Mouse (Mus musculus) neural tube, embryonic 15.5 days (tissue): ENCODE measurements around the gene Elmod3. TPM values are rescaled to one million over a fixed set of nuclear protein-coding genes. Genes with fewer than 3 reads are reported as not detected.
"Not testable (repeated sequence)": the region's sequence is repeated elsewhere in the genome, so short reads cannot be mapped to it uniquely, and the experiment has no call there.

Experiments
- ATAC-seq: fragments of 200-750 bp; cut with Nextera tagmentation; 2 replicates; pipeline ENCODE4 v1.8.0; 2017; ENCODE audit warnings: mild to moderate bottlenecking, moderate TSS enrichment, moderate library complexity; ENCODE audit not compliant: low FRiP score
- H3K27ac ChIP-seq: fragments of 300-500 bp; sonication (generic); replicated peaks from 2 replicates; pipeline ENCODE4 v1.5.1; 2015; ENCODE audit warnings: mild to moderate bottlenecking, inconsistent platforms
- H3K27me3 ChIP-seq: fragments of 300-500 bp; sonication (generic); replicated peaks from 2 replicates; pipeline ENCODE4 v1.6.1; 2015; ENCODE audit warnings: inconsistent platforms
- H3K36me3 ChIP-seq: fragments of 300-500 bp; sonication (generic); 2 replicates; pipeline ENCODE4 v1.6.1; 2015; ENCODE audit warnings: inconsistent platforms
- H3K4me1 ChIP-seq: fragments of 300-500 bp; sonication (generic); 2 replicates; pipeline ENCODE4 v1.6.1; 2015; ENCODE audit warnings: inconsistent platforms
- H3K4me2 ChIP-seq: fragments of 300-500 bp; sonication (generic); 2 replicates; pipeline ENCODE4 v1.6.1; 2015; ENCODE audit warnings: inconsistent platforms, mild to moderate bottlenecking, moderate library complexity
- H3K4me3 ChIP-seq: fragments of 300-500 bp; sonication (generic); replicated peaks from 2 replicates; pipeline ENCODE4 v1.5.1; 2015; ENCODE audit warnings: mild to moderate bottlenecking, inconsistent platforms
- H3K9ac ChIP-seq: fragments of 300-500 bp; sonication (generic); replicated peaks from 2 replicates; pipeline ENCODE4 v1.6.1; 2015; ENCODE audit warnings: mild to moderate bottlenecking, inconsistent platforms
- H3K9me3 ChIP-seq: fragments of 300-500 bp; sonication (generic); replicated peaks from 2 replicates; pipeline ENCODE4 v1.6.1; 2016; ENCODE audit warnings: inconsistent platforms
- WGBS: fragments of 180-500 bp; shearing (Covaris S2); methylation state at CpG from one replicate; pipeline ENCODE4 v1.1.7; 2015; ENCODE audit warnings: mixed read lengths; 5-methylcytosine and 5-hydroxymethylcytosine counted together
- polyA plus RNA-seq: library from polyadenylated mRNA; unstranded; fragments of >200 nt; fragmentation: Nextera tagmentation; extraction: Ambion mirVana; gene quantifications from 2 replicates; pipeline ENCODE4 v1.2.1, GENCODE M21; 2015

Elmod3 gene
- polyA plus RNA-seq, 1 experiment from 2014 or later: 14.3 TPM

DNA sequence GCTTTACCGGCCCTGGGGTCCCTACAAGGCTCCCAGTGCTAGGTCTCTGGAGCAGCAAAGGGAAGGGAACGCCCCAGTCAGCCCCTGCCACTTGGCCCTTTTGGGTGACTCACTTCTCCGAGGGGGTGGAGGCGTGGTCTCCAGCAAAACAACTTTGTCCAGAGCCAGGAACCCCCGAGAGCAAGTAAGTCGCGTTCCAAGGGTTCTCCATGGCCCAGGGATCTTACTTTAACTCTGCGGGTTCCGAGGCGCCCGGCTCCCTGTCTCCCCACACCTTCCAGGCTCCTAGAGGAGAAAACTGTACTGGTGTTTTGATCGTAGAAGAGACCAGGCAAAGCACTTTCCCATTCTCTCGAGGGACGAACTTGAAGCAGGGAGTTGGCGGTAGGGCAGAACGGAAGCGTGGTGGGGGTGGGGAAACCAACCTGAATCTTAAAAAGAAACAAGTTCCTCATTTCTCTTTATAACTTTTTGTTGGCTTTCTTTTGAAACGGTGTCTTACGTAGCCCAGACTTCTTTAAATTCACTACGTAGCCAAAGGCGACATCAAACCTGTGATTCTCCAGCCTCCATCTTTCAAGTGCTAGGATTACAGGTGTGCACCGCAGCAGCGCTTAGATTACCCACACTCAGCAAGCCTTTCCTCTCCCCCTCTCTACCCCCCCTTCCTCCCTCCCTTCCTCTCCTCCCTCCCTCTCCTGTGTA, 53.8 kb downstream of the Elmod3 start, which contains the start of gene Capg:
Capg (plus strand) TSS at position 109 of the 705 bp plus-strand sequence.
- peaks cover 4% of the 10 kb centered on the region; the same call in 1 of the 2 replicates for H3K4me1 ChIP-seq
- H3K27me3 ChIP-seq: no peaks in the 10 kb centered on the region
- no peak for ATAC-seq
- WGBS: 21% methylated on average over 23 of the region's 23 CpGs
- H3K27ac ChIP-seq: peak within 1 kb of the TSS; percentile 54; the same call in 1 of the 2 replicates
- H3K9me3 ChIP-seq: no peaks in the 10 kb centered on the region
- H3K4me2 ChIP-seq: peak within 1 kb of the TSS; percentile 43
- peak within 1 kb of the TSS; percentile 19 for H3K4me3 ChIP-seq
- H3K9ac ChIP-seq: no peak within 1 kb of the TSS
- no peaks in the 10 kb centered on the region for H3K36me3 ChIP-seq

DNA sequence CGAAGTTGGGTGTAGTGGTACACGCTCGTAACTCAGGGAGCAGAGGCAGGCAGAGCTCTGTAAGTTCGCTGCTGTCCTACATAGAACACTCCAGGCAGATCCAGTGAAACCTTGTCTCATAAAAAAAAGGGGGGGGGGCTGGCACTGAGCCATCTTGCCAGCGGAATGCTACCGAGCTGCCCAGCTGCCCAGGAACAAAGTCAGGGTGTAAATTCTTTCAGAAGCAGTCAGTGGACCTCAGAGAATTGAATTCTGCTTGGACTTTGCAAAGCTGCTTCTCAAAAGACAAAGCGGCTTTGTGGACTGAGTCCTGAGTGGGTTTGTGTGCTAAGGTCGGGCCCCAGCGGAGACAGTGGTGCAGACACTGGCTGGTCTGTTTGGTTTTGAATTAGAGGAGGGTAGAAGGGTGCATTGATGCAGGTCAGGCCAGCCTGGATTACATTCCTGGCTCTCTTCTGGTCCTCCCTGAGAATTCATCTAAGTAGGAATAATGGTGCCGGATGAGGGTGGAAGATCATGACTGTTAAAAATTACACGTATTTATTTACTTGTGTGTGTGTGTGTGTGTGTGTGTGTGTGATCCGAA, 54.9 kb downstream of the Elmod3 start:
- Histone ChIP-seq H3K9ac (no peak overlapping the region), H3K9me3 (no peaks in the 10 kb centered on the region), H3K4me3 (no peak overlapping the region), H3K4me2 (no peak overlapping the region), H3K4me1 (peaks cover 9% of the 10 kb centered on the region), H3K27me3 (no peaks in the 10 kb centered on the region), H3K27ac (0 out of 2 replicates have a peak overlapping the region, but pooled peaks have one; percentile 54), H3K36me3 (no peaks in the 10 kb centered on the region)
- no peak for ATAC-seq
- 55% methylated on average over 12 of the region's 12 CpGs for WGBS

DNA sequence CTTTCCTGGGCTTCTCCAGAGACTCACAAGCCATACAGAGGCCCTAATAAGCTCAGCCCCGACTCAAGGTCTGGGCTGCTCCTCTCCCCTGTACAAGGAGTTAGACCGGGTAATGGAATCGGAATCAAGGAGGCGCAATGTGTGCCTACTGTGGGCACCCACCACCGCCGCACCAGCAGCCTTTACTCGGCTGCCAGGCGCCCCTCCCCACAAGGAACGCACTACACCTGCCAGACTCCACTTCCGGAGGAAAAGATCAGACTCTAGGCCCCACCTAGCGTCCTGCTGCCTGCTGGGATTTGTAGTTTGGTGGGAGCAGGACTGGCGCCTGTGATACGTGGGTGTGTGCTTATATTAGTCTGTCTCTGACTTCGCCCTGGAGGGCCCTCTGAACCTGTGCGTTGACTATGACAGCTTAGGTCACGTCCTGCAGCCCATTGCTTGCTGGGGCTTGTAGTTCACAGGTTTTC, 59.6 kb downstream of the Elmod3 start:
- peak overlapping the region; percentile 50 for H3K4me3 ChIP-seq
- no peaks in the 10 kb centered on the region for H3K36me3 ChIP-seq
- peaks cover 21% of the 10 kb centered on the region for H3K4me1 ChIP-seq
- WGBS: under 1% methylated on average over 16 of the region's 16 CpGs
- H3K27me3 ChIP-seq: no peaks in the 10 kb centered on the region
- ATAC-seq: peak; percentile 95
- peak overlapping the region; percentile 55 for H3K27ac ChIP-seq
- peak overlapping the region; percentile 59 for H3K9ac ChIP-seq
- peak overlapping the region; percentile 65 for H3K4me2 ChIP-seq
- no peaks in the 10 kb centered on the region for H3K9me3 ChIP-seq

DNA sequence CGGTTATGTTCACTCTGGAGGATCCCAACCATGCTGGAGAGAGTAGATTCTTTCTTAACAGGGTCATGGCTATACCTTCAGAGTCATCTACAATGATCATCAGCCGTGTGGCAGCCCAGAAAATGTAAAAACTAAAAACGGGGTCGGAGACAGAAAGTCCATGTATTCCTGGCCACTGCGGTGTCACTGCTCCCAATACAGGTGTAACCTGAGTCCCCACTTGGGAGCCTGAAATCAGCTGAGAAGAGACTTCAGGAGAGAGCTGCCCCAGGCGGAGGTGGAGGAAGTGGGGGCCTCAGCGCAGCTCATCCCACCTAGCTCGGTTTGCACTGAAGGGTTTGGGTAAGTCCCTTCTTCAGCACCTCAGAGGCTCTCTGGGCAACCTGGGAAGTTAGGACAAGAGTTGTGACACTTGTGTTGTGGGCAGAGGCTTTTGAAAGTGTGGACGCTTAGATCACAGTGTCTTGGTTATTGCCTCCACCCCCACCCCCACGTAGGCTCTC, 60.2 kb downstream of the Elmod3 start:
- no peaks in the 10 kb centered on the region for H3K36me3 ChIP-seq

DNA sequence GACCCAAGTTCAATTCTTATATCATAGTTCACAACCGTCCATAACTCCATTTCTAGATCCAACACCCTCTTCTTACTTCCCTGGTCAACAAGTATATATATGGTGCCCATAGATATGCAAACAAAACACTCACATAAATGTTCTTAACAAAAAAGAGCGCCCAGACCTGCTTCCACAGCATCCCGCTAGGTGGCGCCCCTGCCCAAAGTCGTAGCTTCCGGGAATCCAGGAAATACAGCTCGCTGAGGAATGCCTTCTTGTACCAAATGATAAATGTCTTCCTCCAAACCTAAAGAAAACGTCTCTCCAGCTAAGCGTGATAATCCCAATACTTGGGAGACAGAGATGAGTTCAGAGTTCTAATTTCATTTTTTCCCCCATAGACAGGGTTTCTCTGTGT, 63.0 kb downstream of the Elmod3 start:
- H3K27me3 ChIP-seq: no peaks in the 10 kb centered on the region
- H3K9ac ChIP-seq: no peak overlapping the region
- H3K9me3 ChIP-seq: no peaks in the 10 kb centered on the region
- no peak for ATAC-seq
- H3K4me1 ChIP-seq: peaks cover 30% of the 10 kb centered on the region
- H3K4me3 ChIP-seq: peak overlapping the region; percentile 19
- WGBS: 3% methylated on average over 9 of the region's 9 CpGs
- H3K36me3 ChIP-seq: no peaks in the 10 kb centered on the region
- peak overlapping the region; percentile 46 for H3K4me2 ChIP-seq
- H3K27ac ChIP-seq: no peak overlapping the region; the same call in 1 of the 2 replicates

More for the DNA sequence above, 60.2 kb downstream of the Elmod3 start:
- Histone ChIP-seq H3K9ac (peak overlapping the region; percentile 59), H3K9me3 (no peaks in the 10 kb centered on the region), H3K4me2 (peak overlapping the region; percentile 65), H3K4me1 (peaks cover 21% of the 10 kb centered on the region), H3K27ac (peak overlapping the region; percentile 28; the same call in 1 of the 2 replicates), H3K27me3 (no peaks in the 10 kb centered on the region), H3K4me3 (peak overlapping the region; percentile 50)
- 54% methylated on average over 10 of the region's 10 CpGs for WGBS
- no peak; the same call in 1 of the 2 replicates for ATAC-seq

DNA sequence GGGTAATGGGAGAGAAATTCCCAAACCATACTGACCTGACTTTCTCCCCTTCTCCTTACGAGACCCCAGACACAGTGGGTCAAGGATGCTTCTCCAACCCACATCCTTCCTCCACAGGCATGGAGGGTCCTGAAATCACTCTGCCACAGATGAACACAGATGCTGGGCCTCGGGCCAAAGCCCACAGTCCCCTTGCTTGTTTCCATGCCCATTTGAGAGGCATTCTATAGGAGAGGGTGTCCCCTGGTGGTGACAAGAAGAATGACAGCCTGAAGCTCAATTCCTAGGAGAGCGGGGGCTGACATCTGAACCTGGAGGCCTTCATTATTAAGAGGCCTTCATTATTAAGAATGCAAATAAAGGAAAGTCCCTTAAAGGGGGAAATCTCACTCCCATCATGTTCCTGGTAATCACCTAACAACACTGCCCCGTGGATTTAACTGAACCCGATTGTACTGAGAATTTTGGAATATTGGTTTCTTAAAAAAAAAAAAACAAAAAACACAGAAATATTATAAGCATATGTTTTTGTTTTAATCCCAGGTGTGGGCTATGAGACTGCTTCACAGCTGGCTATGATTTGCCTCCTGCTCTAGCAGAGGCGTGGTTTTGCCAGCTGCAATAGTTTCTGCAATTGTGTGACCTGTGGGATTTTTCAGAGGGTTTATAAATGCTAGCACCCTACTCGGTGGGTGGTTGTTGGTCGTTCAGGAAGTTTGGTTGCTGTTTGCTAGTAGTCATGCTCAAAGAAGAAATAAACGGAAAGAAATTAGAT, 64.0 kb downstream of the Elmod3 start:
- Histone ChIP-seq H3K4me3 (no peak overlapping the region), H3K9me3 (no peaks in the 10 kb centered on the region), H3K27me3 (no peaks in the 10 kb centered on the region), H3K4me2 (no peak overlapping the region), H3K9ac (no peak overlapping the region), H3K27ac (peak overlapping the region; percentile 54; the same call in 1 of the 2 replicates), H3K4me1 (peaks cover 30% of the 10 kb centered on the region), H3K36me3 (no peaks in the 10 kb centered on the region)
- ATAC-seq: peak; percentile 50
- WGBS: 41% methylated on average over 9 of the region's 9 CpGs

DNA sequence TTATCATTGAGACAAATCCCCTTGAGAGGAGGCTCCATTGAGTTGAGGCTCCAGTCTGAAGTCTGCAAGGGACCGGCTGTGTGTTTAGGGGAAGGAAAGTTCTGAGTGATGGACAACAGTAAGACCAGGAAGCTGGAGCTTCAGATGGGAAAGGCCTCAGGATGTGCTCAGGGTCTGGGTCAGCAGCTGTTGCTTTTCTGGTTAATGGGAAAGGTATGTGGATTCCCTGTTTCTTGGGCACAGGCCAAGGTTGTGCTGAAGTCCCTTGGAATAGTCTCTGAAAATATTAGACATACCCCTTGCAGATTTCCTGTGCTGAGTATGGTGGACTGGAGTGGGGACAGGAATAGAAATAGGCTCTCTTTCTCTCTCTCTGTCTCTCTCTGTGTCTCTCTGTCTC, 64.7 kb downstream of the Elmod3 start:
- not testable (repeated sequence) for H3K4me2 ChIP-seq, ATAC-seq

DNA sequence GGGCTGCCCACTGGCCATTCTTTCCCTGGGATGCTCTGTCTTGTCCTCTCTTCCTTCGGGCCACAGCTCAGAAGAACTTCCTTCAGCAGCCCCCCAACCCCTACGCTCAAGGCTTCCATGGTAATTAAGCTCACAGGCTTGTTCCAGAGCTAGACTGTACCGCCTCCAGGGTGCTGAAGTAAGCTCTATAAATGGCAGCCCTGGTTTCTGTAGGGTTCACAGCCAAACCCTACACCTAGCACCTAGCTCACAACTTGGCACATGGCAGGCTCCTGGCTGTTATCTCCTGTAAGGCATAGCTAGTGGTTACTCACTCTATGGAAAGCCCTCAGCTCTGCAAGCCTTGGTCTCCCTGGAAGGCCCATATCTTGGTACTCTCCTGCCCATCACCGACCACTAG, 65.6 kb downstream of the Elmod3 start:
- ATAC-seq: no peak
- Histone ChIP-seq H3K27ac (0 out of 2 replicates have a peak overlapping the region, but pooled peaks have one; percentile 18), H3K4me1 (peaks cover 20% of the 10 kb centered on the region), H3K36me3 (no peaks in the 10 kb centered on the region), H3K9me3 (no peaks in the 10 kb centered on the region), H3K27me3 (no peaks in the 10 kb centered on the region), H3K9ac (no peak overlapping the region), H3K4me2 (no peak overlapping the region), H3K4me3 (no peak overlapping the region)
- WGBS: 72% methylated on average over 4 of the region's 4 CpGs

More for the DNA sequence above, 64.7 kb downstream of the Elmod3 start:
- Histone ChIP-seq H3K27ac (peak overlapping the region; percentile 54; the same call in 1 of the 2 replicates), H3K4me1 (peaks cover 26% of the 10 kb centered on the region)
- H3K4me3 ChIP-seq, H3K9me3 ChIP-seq, H3K9ac ChIP-seq, H3K36me3 ChIP-seq, H3K27me3 ChIP-seq: not testable (repeated sequence)
- WGBS: 45% methylated on average over 1 of the region's 1 CpGs

DNA sequence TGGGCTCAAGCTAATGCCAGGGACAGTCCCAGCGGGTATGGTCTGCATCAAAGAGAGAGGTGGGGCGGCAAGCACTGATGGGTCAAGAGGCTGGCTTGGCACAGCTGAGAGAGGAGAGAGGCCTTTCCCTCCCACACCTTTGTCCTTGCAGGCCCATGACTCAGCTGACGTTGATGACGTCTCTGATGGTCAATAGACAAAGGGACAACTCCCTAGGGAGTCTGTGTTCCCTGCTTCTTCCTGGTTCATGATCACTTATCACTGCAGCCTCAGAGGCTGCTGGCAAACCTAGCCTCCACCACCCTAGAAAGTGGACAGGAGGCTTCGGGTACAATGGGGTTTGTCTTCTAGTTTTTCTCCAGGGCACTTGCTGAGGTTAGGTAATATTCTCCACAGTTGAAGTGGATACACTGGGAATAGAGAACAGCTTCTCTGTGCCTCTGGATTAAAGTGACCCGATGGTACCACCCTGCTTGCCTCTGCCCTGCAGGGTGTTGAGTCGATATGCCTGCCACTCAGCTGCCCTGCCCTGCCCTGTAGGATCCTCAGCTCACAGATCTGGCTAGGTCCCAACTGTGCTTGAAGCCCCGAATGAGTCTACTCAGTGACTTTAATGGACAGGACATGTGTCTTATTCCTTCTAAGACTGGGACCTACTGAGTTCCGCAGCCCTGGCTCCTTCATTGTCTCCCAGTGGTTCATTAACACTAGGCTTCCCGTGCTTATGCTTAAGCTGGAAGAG, 69.6 kb downstream of the Elmod3 start:
- no peaks in the 10 kb centered on the region for H3K27me3 ChIP-seq
- H3K9me3 ChIP-seq: no peaks in the 10 kb centered on the region
- H3K36me3 ChIP-seq: no peaks in the 10 kb centered on the region
- H3K9ac ChIP-seq: no peak overlapping the region
- no peak overlapping the region for H3K4me3 ChIP-seq
- 73% methylated on average over 10 of the region's 10 CpGs for WGBS
- no peak overlapping the region for H3K27ac ChIP-seq
- H3K4me1 ChIP-seq: peaks cover 9% of the 10 kb centered on the region
- no peak overlapping the region for H3K4me2 ChIP-seq
- no peak for ATAC-seq

DNA sequence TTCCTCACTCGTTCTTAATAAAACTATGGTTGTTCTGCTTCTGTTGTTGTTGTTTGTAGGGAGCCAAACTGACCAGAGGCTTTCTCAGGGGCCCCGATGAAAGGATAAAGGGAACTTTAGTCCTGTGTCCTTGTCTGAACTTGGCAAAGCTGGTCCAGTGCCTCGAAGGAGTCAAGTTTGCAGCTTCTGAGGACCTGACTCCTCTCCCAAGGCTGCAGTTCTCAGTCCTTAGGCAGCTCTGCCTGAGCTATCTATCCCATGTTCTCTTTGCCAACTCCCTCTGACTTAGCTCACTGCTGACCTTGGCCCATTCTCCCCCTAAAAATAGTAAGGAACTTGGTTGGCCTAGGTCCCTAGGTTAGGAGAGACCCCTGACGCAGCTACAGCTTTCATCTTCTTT, 71.1 kb downstream of the Elmod3 start:
- H3K9me3 ChIP-seq: no peaks in the 10 kb centered on the region
- no peaks in the 10 kb centered on the region for H3K27me3 ChIP-seq
- H3K4me1 ChIP-seq: no peaks in the 10 kb centered on the region
- H3K9ac ChIP-seq: no peak overlapping the region
- no peak for ATAC-seq
- no peak overlapping the region for H3K4me3 ChIP-seq
- no peaks in the 10 kb centered on the region for H3K36me3 ChIP-seq
- H3K4me2 ChIP-seq: no peak overlapping the region
- H3K27ac ChIP-seq: no peak overlapping the region
- 90% methylated on average over 4 of the region's 4 CpGs for WGBS

DNA sequence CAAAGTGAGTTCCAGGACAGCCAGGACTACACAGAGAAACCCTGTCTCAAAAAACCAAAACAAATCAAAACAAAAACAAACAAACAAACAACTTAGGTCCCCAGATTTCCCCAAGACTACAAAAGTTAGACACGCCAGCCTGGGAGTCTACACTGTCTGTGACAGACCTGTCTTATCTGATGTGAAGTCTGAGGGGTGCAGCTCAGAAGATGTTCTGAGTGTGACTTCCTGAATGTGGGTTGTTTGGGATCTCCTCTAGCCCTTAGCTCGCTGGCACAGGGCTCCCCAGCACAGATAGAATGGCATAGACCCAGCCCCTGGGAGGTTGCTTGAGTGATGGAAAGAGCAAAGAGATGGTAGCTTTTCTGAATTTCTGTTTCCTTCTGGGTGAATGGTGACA, 74.1 kb downstream of the Elmod3 start:
- WGBS: 85% methylated on average over 2 of the region's 2 CpGs
- H3K27ac ChIP-seq: no peak overlapping the region
- H3K4me1 ChIP-seq: peaks cover 15% of the 10 kb centered on the region
- no peak overlapping the region for H3K9ac ChIP-seq
- H3K9me3 ChIP-seq: no peaks in the 10 kb centered on the region
- H3K4me2 ChIP-seq: no peak overlapping the region
- H3K4me3 ChIP-seq: no peak overlapping the region
- no peak for ATAC-seq
- H3K36me3 ChIP-seq: no peaks in the 10 kb centered on the region
- no peaks in the 10 kb centered on the region for H3K27me3 ChIP-seq
